Mouse (Mus musculus) cerebellum, adult 9-10 months (tissue): Measurements from ENCODE around the gene Zscan4d.
A peak's percentile ranks its signal among the peaks of the same experiment; 100 is the strongest.
"Not testable (repeated sequence)": the region's sequence is repeated elsewhere in the genome, so short reads cannot be mapped to it uniquely, and the experiment has no call there.

ENCODE experiments used
- DNase-seq: peaks from one replicate; pipeline ENCODE4 v3.0.0; 2022

The Zscan4d gene

GRCm38 (mm10) chr7:11166059-11166458 lies at the start of gene Zscan4d:
Gene Zscan4d (minus strand): TSS chr7:11166159.
- not testable (repeated sequence) for DNase-seq

- peak; percentile 1 for DNase-seq
These were observed 7.9 kb downstream of the Zscan4d start for GRCm38 (mm10) chr7:11158036-11158435.
